Mouse (Mus musculus) small intestine, adult 2 months (tissue): ENCODE results near the gene Mcu. TPM values are rescaled to one million over a fixed set of nuclear protein-coding genes. Genes with fewer than 3 reads are reported as not detected.

Source experiments
- H3K27ac ChIP-seq: fragments of 200-500 bp; 2 replicates; pipeline ENCODE4 v1.5.1; 2012; ENCODE audit warnings: low read depth, low read length, control low read depth, inconsistent platforms; ENCODE audit not compliant: insufficient read depth
- H3K27me3 ChIP-seq: fragments of 200-500 bp; 2 replicates; pipeline ENCODE4 v1.6.1; 2012; ENCODE audit warnings: mild to moderate bottlenecking, moderate library complexity, low read length, inconsistent platforms; ENCODE audit not compliant: control insufficient read depth, insufficient read depth
- H3K36me3 ChIP-seq: fragments of 200-500 bp; 2 replicates; pipeline ENCODE4 v1.6.1; 2012; ENCODE audit warnings: mild to moderate bottlenecking, low read length, control low read depth, inconsistent platforms; ENCODE audit not compliant: control insufficient read depth, insufficient read depth
- H3K4me1 ChIP-seq: fragments of 200-500 bp; 2 replicates; pipeline ENCODE4 v1.6.1; 2012; ENCODE audit warnings: low read length, inconsistent platforms, mixed read lengths; ENCODE audit not compliant: control insufficient read depth, insufficient read depth, insufficient read length
- H3K4me3 ChIP-seq: fragments of 200-500 bp; 2 replicates; pipeline ENCODE4 v1.5.1; 2012; ENCODE audit warnings: low read depth, mild to moderate bottlenecking, control low read depth, inconsistent platforms, low read length, moderate library complexity
- CTCF ChIP-seq: fragments of 200-500 bp; IDR thresholded peaks from 2 replicates; pipeline ENCODE4 v1.5.1; 2012; ENCODE audit warnings: low read depth, mild to moderate bottlenecking, control low read depth, inconsistent platforms, low read length, moderate library complexity, mixed read lengths; ENCODE audit not compliant: insufficient replicate concordance, insufficient read length; ENCODE audit errors: extremely low read depth
- POLR2A ChIP-seq: fragments of 200-500 bp; IDR thresholded peaks from 2 replicates; pipeline ENCODE4 v1.6.1; 2012; ENCODE audit warnings: low read depth, mild to moderate bottlenecking, control low read depth, inconsistent platforms, low read length, moderate library complexity
- WGBS: fragments of 180-500 bp; shearing (Covaris S2); methylation state at CpG from one replicate; pipeline ENCODE4 v1.1.7; 2018; 5-methylcytosine and 5-hydroxymethylcytosine counted together
- polyA plus RNA-seq: library from polyadenylated mRNA; depleted of rRNA; stranded (reverse); fragments of >200 nt; gene quantifications from 2 replicates; pipeline ENCODE4 v1.2.3, GENCODE M21; 2012

Gene Mcu
- polyA plus RNA-seq, 1 experiment = 87.5 TPM

DNA sequence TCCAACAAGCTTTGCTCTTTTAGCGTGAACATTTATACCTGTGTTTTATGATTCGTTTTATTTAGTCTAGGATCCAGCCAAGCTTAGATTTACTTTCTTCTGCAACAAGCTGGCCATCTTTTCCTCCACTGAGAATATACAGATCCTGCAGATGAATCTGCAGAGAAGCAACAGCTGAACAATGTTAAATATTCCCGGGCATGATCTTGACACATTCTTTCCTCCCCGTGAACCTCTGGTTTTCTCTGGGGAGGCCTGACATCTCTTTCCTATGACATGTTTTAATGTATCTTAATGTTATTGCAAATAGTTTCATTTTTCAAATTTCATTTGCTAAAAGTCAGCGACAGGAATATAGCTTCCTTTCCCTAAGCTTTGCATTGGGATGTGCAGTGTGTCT is 109.8 kb downstream of the Mcu start:
- 77% methylated on average over 5 of the region's 5 CpGs for WGBS
- H3K4me3 ChIP-seq = no peak overlapping the region
- no peaks in the 10 kb centered on the region for H3K27me3 ChIP-seq
- peaks cover 4% of the 10 kb centered on the region for H3K36me3 ChIP-seq
- no peak overlapping the region for H3K27ac ChIP-seq
- peaks cover 8% of the 10 kb centered on the region; the same call in 1 of the 2 replicates for H3K4me1 ChIP-seq
- TF ChIP-seq POLR2A (no peak), CTCF (no peak)

DNA sequence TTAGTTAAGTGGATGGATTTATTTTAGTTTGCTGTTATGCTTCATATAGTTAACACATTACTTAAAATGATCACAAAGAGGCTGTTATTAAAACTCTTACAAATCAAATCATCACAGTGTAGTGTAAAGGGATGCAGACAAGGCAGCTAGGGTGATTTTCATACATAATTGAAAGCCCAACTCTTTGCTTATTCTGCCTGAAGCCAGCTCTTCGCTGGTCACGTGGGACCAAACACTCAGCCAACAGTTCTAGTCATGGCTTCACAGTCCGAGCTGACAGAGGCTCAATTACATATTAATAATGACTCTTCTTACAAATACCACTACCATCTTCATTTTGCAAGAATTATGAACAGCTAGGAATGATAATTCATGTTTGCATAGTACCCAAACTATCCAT is 112.2 kb downstream of the Mcu start:
- Histone ChIP-seq H3K4me3 (no peak overlapping the region), H3K4me1 (peaks cover 10% of the 10 kb centered on the region; the same call in 1 of the 2 replicates), H3K27ac (no peak overlapping the region), H3K27me3 (no peaks in the 10 kb centered on the region), H3K36me3 (no peaks in the 10 kb centered on the region)
- 74% methylated on average over 3 of the region's 3 CpGs for WGBS
- no peak for TF ChIP-seq CTCF
- no peak for TF ChIP-seq POLR2A

DNA sequence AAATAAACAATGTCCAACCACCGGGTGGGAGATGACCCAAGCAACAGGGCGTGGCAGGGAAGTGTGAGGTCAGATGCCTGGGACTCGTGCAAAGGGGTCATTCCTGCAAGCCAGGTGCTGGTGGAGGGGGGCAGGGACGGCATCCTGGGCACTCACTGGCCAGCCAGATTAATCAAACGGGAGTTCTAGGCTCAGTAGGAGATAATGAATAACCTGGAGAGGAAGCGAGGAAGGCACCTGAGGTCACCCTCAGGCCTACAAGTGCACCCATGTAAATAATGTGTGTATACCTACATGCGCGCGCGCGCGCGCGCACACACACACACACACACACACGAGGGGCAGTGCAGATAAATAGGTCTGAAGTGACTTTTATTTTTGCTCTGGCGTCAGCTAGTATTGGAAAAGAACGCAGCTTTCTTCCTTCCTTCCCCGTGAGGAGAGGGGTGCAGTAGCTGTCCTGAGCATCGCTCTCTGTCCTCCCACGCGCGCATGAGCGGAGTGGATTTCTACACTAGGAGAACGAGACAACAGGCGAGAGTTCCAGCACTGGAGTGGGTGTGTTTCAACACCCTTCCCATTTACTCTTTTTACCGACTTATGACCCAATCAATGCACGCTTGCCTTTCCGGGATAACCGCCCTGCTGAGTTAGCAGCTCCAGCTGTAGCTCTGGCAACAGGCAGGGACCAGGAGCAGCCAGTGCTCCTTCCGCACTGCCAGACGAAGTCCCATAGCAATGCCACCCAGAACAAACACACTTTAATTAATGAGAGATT is 112.9 kb downstream of the Mcu start:
- Histone ChIP-seq H3K36me3 (no peaks in the 10 kb centered on the region), H3K27me3 (no peaks in the 10 kb centered on the region), H3K4me3 (peak overlapping the region; percentile 33), H3K4me1 (peaks cover 10% of the 10 kb centered on the region; the same call in 1 of the 2 replicates), H3K27ac (0 out of 2 replicates have a peak overlapping the region, but pooled peaks have one; percentile 2)
- WGBS = 65% methylated on average over 31 of the region's 31 CpGs
- TF ChIP-seq POLR2A (no peak), CTCF (no peak)

DNA sequence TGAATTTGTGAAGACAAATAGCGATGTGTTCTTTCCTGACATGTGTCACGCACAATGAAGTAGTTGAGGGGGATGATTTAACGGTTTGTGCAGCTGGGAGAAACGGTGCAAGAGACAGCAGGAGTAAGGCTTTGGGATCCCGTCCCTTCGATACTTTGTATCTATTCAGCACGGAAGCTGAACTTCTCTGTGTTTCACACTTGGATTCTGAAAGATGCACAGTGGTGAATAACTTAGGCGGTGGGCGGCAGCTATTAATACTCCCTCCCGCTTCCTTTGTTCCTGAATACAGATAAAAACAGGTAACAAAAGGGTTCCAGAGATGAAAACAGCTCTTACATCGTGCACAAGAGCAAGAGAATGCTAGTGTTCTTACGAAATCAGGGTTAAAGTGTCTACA is 114.1 kb downstream of the Mcu start:
- H3K27ac ChIP-seq = no peak overlapping the region
- H3K4me3 ChIP-seq = no peak overlapping the region
- H3K36me3 ChIP-seq = no peaks in the 10 kb centered on the region
- H3K27me3 ChIP-seq = no peaks in the 10 kb centered on the region
- TF ChIP-seq CTCF = no peak
- TF ChIP-seq POLR2A = no peak
- peaks cover 10% of the 10 kb centered on the region; the same call in 1 of the 2 replicates for H3K4me1 ChIP-seq
- WGBS = 88% methylated on average over 12 of the region's 12 CpGs

DNA sequence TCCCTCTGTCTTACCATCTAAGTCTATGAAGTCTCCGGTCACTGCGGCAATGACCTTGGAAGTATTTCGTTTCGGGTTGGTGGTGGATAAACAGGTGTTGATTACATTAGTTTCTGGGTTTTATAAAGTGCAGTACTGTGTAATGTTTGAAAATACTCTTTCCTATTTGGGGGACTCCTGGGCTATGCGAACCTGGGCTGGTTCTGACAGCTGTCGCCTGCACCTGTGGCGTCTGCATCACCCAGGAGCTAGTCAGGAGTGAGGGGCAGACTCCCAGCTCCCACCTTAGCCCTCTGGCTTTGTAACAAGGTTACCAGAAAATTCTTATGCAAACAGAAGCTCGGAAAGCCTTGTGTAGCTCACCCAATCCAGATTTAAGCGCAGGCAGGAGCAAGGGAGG is 114.7 kb downstream of the Mcu start:
- 92% methylated on average over 9 of the region's 9 CpGs for WGBS
- peaks cover 8% of the 10 kb centered on the region; the same call in 1 of the 2 replicates for H3K4me1 ChIP-seq
- no peak overlapping the region for H3K27ac ChIP-seq
- H3K36me3 ChIP-seq = no peaks in the 10 kb centered on the region
- no peaks in the 10 kb centered on the region for H3K27me3 ChIP-seq
- no peak overlapping the region for H3K4me3 ChIP-seq
- TF ChIP-seq CTCF = no peak
- TF ChIP-seq POLR2A = no peak

DNA sequence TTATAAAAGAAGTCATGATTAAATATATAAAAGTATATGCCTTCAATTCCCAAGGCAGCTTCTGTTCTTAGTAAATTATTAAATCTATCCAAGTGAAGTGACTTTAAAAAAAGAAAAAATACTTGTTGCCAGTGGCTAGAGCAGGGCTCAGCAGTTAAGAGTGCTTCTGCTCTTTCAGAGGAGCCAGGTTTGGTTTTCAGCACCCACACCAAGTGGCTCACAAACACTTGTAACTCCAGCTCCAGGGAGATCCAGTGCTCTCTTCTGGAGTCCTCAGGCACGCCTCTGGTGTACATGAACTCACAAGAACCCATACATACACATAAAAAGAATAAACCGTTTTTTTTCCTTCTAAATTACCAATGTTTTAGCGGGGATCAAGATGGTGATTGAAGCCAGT is 116.3 kb downstream of the Mcu start:
- H3K36me3 ChIP-seq = no peaks in the 10 kb centered on the region
- no peak overlapping the region for H3K27ac ChIP-seq
- TF ChIP-seq CTCF (no peak), POLR2A (no peak)
- H3K27me3 ChIP-seq = no peaks in the 10 kb centered on the region
- 0 out of 2 replicates have a peak, but pooled peaks cover 4% of the 10 kb centered on the region for H3K4me1 ChIP-seq
- no peak overlapping the region for H3K4me3 ChIP-seq
- 78% methylated on average over 3 of the region's 3 CpGs for WGBS

DNA sequence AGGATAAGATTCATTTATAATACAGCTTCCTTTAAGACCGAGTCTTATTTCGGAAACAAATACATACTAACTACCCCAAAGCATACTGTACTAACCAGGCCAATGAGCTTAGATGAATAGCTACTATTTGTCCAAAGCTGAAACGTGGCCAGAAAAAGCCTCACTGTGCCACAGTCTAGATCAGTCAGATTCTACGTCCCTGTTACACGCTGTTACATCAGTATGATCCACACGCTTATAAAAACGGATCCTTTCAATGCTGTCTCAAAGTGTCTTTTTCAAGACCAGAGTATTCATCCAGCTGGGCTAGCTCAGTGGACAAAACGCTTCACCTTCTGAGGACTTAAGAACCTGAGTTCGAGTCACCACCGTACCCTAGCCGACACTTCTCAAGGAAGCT is 119.5 kb downstream of the Mcu start:
- H3K4me1 ChIP-seq = 0 out of 2 replicates have a peak, but pooled peaks cover 2% of the 10 kb centered on the region
- TF ChIP-seq POLR2A (no peak), CTCF (no peak)

More for the DNA sequence above, 119.5 kb downstream of the Mcu start:
- Histone ChIP-seq H3K4me3 (no peak overlapping the region), H3K27ac (no peak overlapping the region), H3K36me3 (no peaks in the 10 kb centered on the region), H3K27me3 (no peaks in the 10 kb centered on the region)
- 91% methylated on average over 11 of the region's 11 CpGs for WGBS
